Mouse (Mus musculus) ES-E14 (cell line): Measurements from ENCODE around the gene Sh2b1.

Source experiments
- CHD2 ChIP-seq: IDR thresholded peaks from 2 replicates; pipeline ENCODE4 v1.6.1; 2014; ENCODE audit warnings: mild to moderate bottlenecking, low read depth, low read length, inconsistent platforms
- HCFC1 ChIP-seq: IDR thresholded peaks from 2 replicates; pipeline ENCODE4 v1.6.1; 2012; ENCODE audit warnings: low read length, inconsistent platforms, borderline replicate concordance; ENCODE audit not compliant: insufficient read depth
- MAFK ChIP-seq: IDR thresholded peaks from 2 replicates; pipeline ENCODE4 v1.6.1; 2014; ENCODE audit warnings: mild to moderate bottlenecking, low read depth, low read length, inconsistent platforms; ENCODE audit not compliant: insufficient read depth

DNA sequence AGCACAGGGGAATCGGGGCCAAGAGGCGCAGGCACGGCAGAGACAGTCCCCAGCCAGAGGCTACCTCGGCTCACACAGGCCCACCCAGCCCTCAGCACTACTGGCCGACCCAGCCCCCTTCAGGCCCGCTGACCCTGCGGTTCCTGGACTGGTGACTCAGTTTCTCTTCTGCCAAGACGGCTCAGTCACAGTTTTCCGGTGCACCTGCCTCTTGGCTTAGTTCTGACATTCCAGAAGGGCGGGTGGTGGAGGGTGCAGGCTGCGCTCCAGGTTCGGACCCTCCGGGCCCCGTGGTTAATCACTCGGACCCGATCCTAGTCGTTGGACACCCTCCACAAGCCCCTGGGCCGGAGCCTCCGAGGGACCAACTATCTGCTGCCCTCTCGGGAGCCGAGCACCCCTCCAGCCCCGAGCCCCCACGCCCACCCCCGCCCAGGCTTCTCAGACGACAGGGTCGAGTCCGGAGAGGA is 703 bp downstream of the Sh2b1 start:
- TF ChIP-seq HCFC1 (no peak), CHD2 (no peak), MAFK (no peak)
